Mouse (Mus musculus) T-cell, adult 66 days (primary cell): ENCODE results near the gene Gpr119. TPM values are rescaled to one million over a fixed set of nuclear protein-coding genes. Genes with fewer than 3 reads are reported as not detected.

Experiments used
- total RNA-seq, 2 experiments: library from RNA; stranded (reverse); gene quantifications; 3 replicates in 1 of 2; 4 replicates in 1 of 2; pipeline ENCODE4 v1.2.4; 2023

Gene Gpr119
- not detected for total RNA-seq

DNA sequence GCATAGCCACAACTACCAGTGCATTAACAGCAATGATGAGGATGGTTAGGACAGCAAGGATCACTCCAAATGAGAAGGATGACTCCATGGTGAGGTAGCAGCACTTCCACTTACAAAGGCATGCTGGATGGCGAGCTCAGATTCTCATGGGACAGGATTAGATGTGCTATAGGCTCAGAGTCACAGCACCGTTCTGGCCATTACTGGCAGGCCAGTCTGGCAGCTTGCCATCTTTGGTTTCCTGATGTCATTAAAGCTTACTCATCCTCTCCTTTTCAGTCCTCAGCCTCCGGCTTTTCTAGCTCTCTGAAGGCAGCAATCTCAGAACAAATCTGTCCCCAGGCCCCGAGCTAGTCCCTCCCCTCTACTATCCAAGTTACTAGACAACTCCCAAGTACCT is at the start of gene Gpr119:
Gene Gpr119, minus strand, starts transcription at position 308 of the 400 bp plus-strand sequence.

DNA sequence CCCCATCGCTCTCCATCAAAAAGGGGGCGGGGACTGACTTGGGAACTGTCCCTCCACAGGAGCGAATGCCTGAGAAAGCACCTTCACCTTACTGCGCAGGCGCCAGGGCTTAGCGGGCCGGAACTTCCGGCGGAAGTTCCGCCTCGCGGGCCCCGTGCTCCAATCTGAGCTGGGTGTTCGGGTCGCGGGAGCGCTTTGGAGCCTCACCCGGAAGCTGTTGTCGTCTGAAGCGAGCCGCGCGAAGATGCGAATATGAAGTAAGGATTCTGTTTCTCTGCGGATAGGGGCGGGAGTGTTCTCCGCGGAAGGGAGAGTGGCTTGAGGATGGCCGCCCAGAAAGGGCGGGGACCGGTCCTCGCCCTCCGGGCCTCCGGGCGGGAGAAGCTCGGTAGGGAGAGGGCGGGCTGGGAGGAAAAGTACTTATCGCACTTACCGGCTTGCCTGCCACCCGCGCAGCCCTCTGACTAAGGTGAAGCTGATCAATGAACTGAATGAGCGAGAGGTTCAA is 20.6 kb upstream of the Gpr119 start, which contains the start of gene Rbmx2:
Gene Rbmx2, plus strand, starts transcription at position 141 of the 508 bp plus-strand sequence.

DNA sequence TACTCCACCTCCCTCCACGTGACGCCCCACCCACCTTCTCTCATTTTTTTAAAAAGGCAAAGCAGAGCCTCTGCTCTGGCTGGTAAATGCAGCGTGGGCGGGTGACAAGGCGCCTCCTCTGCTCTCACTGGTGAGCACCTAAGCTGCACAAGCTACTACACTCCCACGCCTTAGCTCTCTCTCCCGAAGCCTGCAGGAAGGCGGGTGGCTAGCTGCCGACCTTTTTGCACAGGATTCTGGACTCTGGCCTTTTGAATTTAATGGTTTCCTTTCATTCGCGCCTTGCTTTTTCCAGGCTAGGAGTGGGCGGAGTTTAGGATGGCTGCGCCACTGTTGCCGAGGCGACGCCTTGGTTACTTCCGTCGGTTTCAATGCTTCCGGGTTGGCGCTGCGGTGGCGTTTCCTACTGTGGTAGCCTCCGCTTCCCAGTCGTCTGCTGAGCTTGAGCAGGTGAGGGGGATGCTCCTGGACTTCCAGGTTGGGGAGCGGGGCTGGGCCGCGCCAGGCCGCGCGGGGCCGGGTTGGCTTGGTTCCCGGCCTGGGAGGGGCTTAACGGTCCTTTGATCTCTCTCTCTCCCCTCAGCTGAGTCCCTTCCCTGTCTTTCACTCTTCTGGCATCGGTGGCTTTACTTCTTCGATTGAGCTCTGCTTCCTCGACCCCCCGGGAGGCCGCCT is 50.8 kb downstream of the Gpr119 start, which contains the start of gene Slc25a14:
Gene Slc25a14, plus strand, starts transcription at position 35 of the 675 bp plus-strand sequence.

Other genes with a start within 250 kb of the Gpr119 start
- gene Elf4, start 211.3 kb downstream of the Gpr119 start, total RNA-seq: 100 to 1,000 TPM; 113 to 124 TPM
- gene Aifm1, start 160.9 kb downstream of the Gpr119 start, total RNA-seq: 10 to 100 TPM; 20.5 to 20.7 TPM
- under 1 TPM in 1 of 2 experiments, not detected in 1; 0.64 TPM for gene Rab33a, start 155.2 kb downstream of the Gpr119 start, total RNA-seq
- 10 to 100 TPM; 24.9 to 26.6 TPM for gene Zfp280c, start 80.0 kb downstream of the Gpr119 start, total RNA-seq
- 1 to 10 TPM; 4.5 to 5.8 TPM for gene Slc25a14, start 51.1 kb downstream of the Gpr119 start, total RNA-seq
- gene Rbmx2, start 20.5 kb upstream of the Gpr119 start, total RNA-seq: 10 to 100 TPM in 1 of 2 experiments, 1 to 10 TPM in 1; 8.2 to 13.9 TPM
- not detected for gene Gm595, start 203.2 kb upstream of the Gpr119 start, total RNA-seq